Mouse (Mus musculus): Measurements from ENCODE around the gene Pbx2. TPM values are rescaled to one million over a fixed set of nuclear protein-coding genes. Genes with fewer than 3 reads are reported as not detected.

Gene Pbx2
- polyA plus RNA-seq, 1 experiment from 2014 or later, result 17.8 TPM

- WGBS, result 2% methylated on average over 26 of the region's 32 CpGs
- Histone ChIP-seq H3K4me2 (peak overlapping the region; percentile 94), H3K4me1 (peaks cover 81% of the 10 kb centered on the region), H3K36me3 (replicated peaks) (peaks cover 27% of the 10 kb centered on the region), H3K9me3 (no peaks in the 10 kb centered on the region), H3K9ac (peak overlapping the region; percentile 100), H3K4me3 (replicated peaks) (peak overlapping the region; percentile 86), H3K27ac (peak overlapping the region; percentile 100), H3K27me3 (no peaks in the 10 kb centered on the region)
- ATAC-seq (ENCODE audit: low FRiP score), result peak; percentile 22
Observed at GRCm38 (mm10) chr17:34592581-34593549, 1.8 kb downstream of the Pbx2 start.

- Histone ChIP-seq H3K9ac (peak overlapping the region; percentile 100), H3K27ac (peak overlapping the region; percentile 100), H3K4me1 (peaks cover 76% of the 10 kb centered on the region), H3K27me3 (no peaks in the 10 kb centered on the region), H3K4me2 (peak overlapping the region; percentile 94), H3K9me3 (no peaks in the 10 kb centered on the region), H3K36me3 (replicated peaks) (peaks cover 27% of the 10 kb centered on the region), H3K4me3 (replicated peaks) (peak overlapping the region; percentile 86)
- 55% methylated on average over 34 of the region's 34 CpGs for WGBS
- ATAC-seq (ENCODE audit: low FRiP score), result no peak
Observed at GRCm38 (mm10) chr17:34593752-34594525, 2.9 kb downstream of the Pbx2 start.

DNA sequence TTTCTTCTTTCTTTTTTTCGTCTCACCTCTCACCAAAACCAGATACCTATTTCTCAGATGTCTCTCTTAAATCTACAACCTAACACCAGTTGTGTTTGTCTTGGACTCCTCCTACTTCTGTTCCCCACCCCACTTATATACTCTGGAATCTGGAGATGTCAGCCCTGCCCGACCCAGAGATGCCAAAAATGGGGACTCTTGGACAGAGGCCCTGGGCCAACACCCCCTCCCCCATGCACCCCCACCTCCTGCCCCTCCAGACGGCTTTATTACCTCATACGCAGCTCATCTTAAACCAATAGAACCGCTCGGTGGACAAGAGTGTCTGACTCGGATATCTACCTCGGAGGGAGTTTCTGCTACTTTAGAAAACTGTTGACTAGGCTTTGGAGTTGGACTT, 5.0 kb downstream of the Pbx2 start:
- ATAC-seq (ENCODE audit: low FRiP score), result no peak
- Histone ChIP-seq H3K27ac (no peak overlapping the region), H3K4me3 (replicated peaks) (no peak overlapping the region), H3K27me3 (no peaks in the 10 kb centered on the region), H3K9ac (no peak overlapping the region), H3K9me3 (no peaks in the 10 kb centered on the region), H3K36me3 (replicated peaks) (peaks cover 39% of the 10 kb centered on the region), H3K4me1 (peaks cover 55% of the 10 kb centered on the region), H3K4me2 (no peak overlapping the region)
- WGBS, result 82% methylated on average over 8 of the region's 8 CpGs

DNA sequence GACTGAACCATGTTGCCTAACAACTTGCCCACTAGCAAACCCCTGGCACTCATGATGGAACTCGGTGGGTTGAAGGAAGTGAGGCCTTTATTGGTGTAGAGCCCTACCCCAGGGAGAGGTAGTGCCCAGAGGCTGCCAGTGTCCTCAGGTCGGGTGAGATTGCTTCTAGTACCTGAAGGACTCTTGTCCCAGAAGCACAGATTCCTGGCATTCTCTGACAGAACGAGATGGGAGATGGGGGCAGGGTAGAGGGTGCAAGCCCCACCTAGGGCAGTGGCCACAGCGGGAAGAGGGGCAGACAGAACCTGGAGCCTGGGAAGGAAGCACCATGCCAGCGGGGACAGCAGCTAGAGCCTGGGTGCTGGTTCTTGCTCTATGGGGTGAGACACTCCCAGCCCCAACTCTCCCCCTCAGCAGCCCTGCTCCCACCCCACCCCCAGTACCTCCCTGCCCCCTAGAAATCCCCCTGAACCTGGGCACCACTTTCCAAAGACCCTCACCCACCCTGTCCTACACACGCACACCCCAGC, 6.6 kb downstream of the Pbx2 start, which contains the start of gene Ager:
TSS of gene Ager (plus strand) at position 297 of the 530 bp plus-strand sequence.
- WGBS, result 24% methylated on average over 6 of the region's 6 CpGs
- H3K36me3 ChIP-seq (replicated peaks), result peaks cover 49% of the 10 kb centered on the region
- no peaks in the 10 kb centered on the region for H3K9me3 ChIP-seq
- no peak within 1 kb of the TSS for H3K27ac ChIP-seq
- H3K9ac ChIP-seq, result peak within 1 kb of the TSS; percentile 36
- H3K4me2 ChIP-seq, result no peak within 1 kb of the TSS
- 0 out of 2 replicates have a peak within 1 kb of the TSS, but pooled peaks have one; percentile 2 for H3K4me3 ChIP-seq (replicated peaks)
- ATAC-seq (ENCODE audit: low FRiP score), result no peak
- H3K4me1 ChIP-seq, result peaks cover 60% of the 10 kb centered on the region
- no peaks in the 10 kb centered on the region for H3K27me3 ChIP-seq

DNA sequence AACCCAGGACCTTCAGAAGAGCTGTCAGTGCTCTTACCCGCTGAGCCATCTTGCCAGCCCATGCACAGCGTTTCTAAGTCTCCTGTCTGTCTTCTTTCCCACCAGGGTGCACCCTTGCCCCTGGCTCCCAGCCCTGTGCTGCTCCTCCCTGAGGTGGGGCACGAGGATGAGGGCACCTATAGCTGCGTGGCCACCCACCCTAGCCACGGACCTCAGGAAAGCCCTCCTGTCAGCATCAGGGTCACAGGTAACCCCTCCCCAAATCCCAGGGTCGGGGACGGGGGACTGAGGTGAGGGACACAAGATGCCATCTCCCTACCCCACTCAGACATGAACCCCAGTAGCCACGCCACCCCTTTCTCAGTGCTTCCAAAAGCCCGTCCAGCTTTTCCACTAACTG, 8.8 kb downstream of the Pbx2 start:
- Histone ChIP-seq H3K9ac (no peak overlapping the region), H3K9me3 (no peaks in the 10 kb centered on the region), H3K4me2 (no peak overlapping the region), H3K4me1 (peaks cover 49% of the 10 kb centered on the region), H3K27me3 (no peaks in the 10 kb centered on the region), H3K27ac (no peak overlapping the region), H3K36me3 (replicated peaks) (peaks cover 42% of the 10 kb centered on the region), H3K4me3 (replicated peaks) (no peak overlapping the region)
- 73% methylated on average over 9 of the region's 9 CpGs for WGBS
- ATAC-seq (ENCODE audit: low FRiP score), result no peak

DNA sequence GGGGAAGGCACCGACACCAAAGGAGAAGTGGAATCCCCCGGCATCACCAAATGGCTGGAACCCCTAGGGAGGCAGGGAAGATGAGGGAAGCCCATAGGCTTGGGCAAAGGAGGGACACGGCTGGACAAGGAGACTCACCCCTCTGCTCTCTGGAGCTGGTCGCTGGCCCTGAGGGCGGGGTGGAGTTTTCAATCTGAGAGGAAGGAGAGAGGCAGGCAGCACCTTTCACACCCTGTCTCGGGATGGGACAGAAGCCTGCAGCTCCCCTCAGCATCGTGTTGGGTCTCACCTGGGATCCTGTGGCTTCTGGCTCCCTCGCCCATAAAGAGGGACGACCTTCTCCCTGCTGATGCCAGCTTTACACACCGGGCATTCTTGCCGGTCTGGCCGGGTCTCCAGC, 10.7 kb downstream of the Pbx2 start:
- no peak for ATAC-seq (ENCODE audit: low FRiP score)
- peaks cover 23% of the 10 kb centered on the region for H3K36me3 ChIP-seq (replicated peaks)
- H3K27ac ChIP-seq, result no peak overlapping the region
- H3K4me2 ChIP-seq, result peak overlapping the region; percentile 73; the same call in 1 of the 2 replicates
- no peak overlapping the region; the same call in 1 of the 2 replicates for H3K9ac ChIP-seq
- H3K4me3 ChIP-seq (replicated peaks), result no peak overlapping the region
- H3K9me3 ChIP-seq, result no peaks in the 10 kb centered on the region
- H3K27me3 ChIP-seq, result no peaks in the 10 kb centered on the region
- H3K4me1 ChIP-seq, result peaks cover 43% of the 10 kb centered on the region
- WGBS, result 91% methylated on average over 12 of the region's 12 CpGs

DNA sequence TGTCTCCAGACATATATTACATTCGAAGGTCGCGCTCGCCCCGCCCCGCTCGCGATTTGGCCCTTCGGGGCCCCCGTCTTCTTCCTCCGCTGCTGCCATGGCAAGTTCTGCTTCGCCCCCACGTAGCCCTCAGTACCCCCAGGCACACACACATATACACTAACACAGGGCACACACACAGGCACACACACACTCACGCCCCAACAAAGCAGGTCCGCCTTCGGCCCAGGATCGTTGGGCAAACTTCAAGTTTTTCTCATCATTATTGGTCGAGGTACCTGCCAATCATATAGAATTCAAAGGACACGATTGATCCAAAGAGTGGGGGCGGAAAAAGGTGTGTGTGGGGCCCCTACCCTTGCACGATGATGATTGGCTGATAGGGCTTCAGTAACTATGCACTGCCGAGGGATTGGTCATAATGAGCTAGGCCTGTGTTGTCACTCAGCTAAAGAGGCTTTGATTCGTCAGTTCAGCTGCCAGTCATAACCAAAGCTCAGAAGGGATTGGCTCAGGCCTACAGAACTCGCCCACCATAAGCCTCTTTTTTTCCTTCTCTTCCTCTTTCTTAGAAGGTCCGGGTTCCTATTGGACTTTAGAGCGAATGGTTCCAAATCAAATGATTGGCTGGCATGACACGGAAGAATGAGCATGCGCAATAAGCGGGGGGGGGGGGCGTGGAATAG, 12.5 kb downstream of the Pbx2 start, which contains the start of gene Rnf5:
TSS of gene Rnf5 (minus strand) at position 316 of the 686 bp plus-strand sequence.
- peaks cover 22% of the 10 kb centered on the region for H3K36me3 ChIP-seq (replicated peaks)
- H3K27me3 ChIP-seq, result no peaks in the 10 kb centered on the region
- peak within 1 kb of the TSS; percentile 96 for H3K4me2 ChIP-seq
- H3K9me3 ChIP-seq, result no peaks in the 10 kb centered on the region
- peak within 1 kb of the TSS; percentile 97 for H3K4me3 ChIP-seq (replicated peaks)
- WGBS, result under 1% methylated on average over 30 of the region's 30 CpGs
- peak within 1 kb of the TSS; percentile 92 for H3K27ac ChIP-seq
- ATAC-seq (ENCODE audit: low FRiP score), result peak; percentile 94
- peak within 1 kb of the TSS; percentile 99 for H3K9ac ChIP-seq
- peaks cover 42% of the 10 kb centered on the region for H3K4me1 ChIP-seq

DNA sequence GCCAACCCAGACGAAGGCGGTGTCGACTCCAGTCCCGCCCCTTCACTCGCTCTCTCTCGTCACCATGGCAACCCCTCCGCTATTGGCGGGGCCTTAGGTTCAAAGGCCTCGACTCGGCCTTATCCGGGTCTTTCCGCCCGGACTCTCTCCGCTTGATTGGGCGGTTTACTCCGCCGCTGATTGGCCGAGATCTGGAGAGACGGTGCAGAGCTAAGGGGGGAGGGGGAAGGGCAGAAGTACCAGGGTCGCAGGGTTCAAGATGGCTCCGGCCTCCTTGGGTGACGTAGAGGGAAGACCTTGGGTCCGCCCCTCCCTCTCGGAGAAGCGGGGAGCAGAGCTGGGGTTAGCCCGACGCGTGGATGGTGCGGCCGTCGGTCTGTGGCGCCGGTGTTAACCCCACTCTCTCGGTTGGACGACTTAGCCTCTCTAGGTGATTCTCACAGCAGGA, 13.0 kb downstream of the Pbx2 start, which contains the start of gene Agpat1:
TSS of gene Agpat1 (plus strand) at position 202 of the 448 bp plus-strand sequence.
- Histone ChIP-seq H3K36me3 (replicated peaks) (peaks cover 22% of the 10 kb centered on the region), H3K27me3 (no peaks in the 10 kb centered on the region), H3K4me3 (replicated peaks) (peak within 1 kb of the TSS; percentile 97), H3K4me2 (peak within 1 kb of the TSS; percentile 96), H3K9ac (peak within 1 kb of the TSS; percentile 99), H3K9me3 (no peaks in the 10 kb centered on the region), H3K27ac (peak within 1 kb of the TSS; percentile 92), H3K4me1 (peaks cover 42% of the 10 kb centered on the region)
- WGBS, result 0% methylated on average over 35 of the region's 35 CpGs
- ATAC-seq (ENCODE audit: low FRiP score), result peak; percentile 85

DNA sequence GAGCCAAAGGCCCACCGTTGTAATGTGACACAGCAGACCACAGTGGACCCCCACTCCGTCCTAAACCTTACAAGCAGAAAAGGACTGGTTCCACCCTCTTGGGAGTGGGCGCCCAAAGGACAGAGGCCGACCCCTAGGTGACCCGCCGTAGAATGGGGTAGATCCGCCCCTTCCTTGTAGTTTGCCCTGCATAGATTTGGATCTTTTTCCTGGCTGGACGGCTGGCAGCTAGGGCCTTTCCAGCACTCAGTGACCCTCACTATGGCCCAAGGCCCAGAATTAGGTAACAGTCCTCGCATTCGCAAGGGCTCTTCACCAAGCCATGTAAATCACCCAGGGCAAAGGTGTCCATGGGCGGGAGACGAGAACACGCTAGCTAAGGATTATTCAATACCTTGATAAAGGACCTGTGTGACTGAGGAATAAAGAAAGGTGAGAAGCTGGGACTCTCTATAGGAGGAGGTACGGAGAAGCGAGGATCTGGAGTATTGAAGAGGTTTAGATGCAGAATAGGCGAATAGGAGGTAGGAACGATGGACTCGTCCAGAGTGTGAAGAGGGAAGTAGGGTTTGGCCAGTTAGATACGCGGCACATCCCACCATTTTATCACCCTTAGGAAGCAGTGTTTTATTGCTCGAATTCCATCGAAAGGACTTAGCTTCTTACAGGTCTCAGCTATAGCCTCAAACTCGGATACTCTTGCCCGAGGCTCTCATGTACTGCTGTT, 13.6 kb downstream of the Pbx2 start:
- Histone ChIP-seq H3K36me3 (replicated peaks) (peaks cover 22% of the 10 kb centered on the region), H3K4me3 (replicated peaks) (peak overlapping the region; percentile 97), H3K9ac (peak overlapping the region; percentile 99), H3K4me1 (peaks cover 42% of the 10 kb centered on the region), H3K9me3 (no peaks in the 10 kb centered on the region), H3K27ac (peak overlapping the region; percentile 92), H3K27me3 (no peaks in the 10 kb centered on the region), H3K4me2 (peak overlapping the region; percentile 96)
- 16% methylated on average over 24 of the region's 24 CpGs for WGBS
- no peak for ATAC-seq (ENCODE audit: low FRiP score)

GRCm38 (mm10) chr17:34605609-34606008, 14.5 kb downstream of the Pbx2 start:
- H3K4me3 ChIP-seq (replicated peaks), result peak overlapping the region; percentile 97
- peak overlapping the region; percentile 99 for H3K9ac ChIP-seq
- H3K4me1 ChIP-seq, result peaks cover 42% of the 10 kb centered on the region
- H3K36me3 ChIP-seq (replicated peaks), result peaks cover 18% of the 10 kb centered on the region
- H3K4me2 ChIP-seq, result peak overlapping the region; percentile 96
- under 1% methylated on average over 26 of the region's 30 CpGs for WGBS
- H3K27me3 ChIP-seq, result no peaks in the 10 kb centered on the region
- peak; percentile 67 for ATAC-seq (ENCODE audit: low FRiP score)
- no peaks in the 10 kb centered on the region for H3K9me3 ChIP-seq
- peak overlapping the region; percentile 92 for H3K27ac ChIP-seq

Data from forebrain, embryonic 12.5 days (tissue).